Mouse (Mus musculus): ENCODE data around the gene Scgb1b15.
"Not testable (repeated sequence)": the region's sequence is repeated elsewhere in the genome, so short reads cannot be mapped to it uniquely, and the experiment has no call there.

Scgb1b15 gene

DNA sequence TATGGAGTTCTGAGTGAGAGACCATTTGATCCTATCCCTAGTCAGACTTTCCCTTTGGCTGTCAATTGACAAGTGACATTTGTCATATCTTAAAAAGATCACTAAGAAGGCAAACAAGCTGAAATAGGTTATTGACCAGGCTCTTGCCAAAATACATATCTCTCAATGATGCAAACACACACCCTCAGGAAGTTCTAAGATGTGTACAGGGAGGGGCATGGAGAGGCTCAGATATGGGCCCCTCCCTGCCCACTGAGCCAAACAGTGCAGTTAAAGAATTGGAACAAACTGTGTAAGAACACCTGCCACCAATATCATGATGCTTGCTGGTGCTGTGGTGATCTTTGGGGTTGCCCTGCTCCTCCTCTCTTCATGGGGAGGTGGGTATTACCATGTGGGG is at the start of gene Scgb1b15:
Scgb1b15 (plus strand) TSS at position 301 of the 400 bp plus-strand sequence.
- not testable (repeated sequence) for DNase-seq (ENCODE audit: low spot score)

DNA sequence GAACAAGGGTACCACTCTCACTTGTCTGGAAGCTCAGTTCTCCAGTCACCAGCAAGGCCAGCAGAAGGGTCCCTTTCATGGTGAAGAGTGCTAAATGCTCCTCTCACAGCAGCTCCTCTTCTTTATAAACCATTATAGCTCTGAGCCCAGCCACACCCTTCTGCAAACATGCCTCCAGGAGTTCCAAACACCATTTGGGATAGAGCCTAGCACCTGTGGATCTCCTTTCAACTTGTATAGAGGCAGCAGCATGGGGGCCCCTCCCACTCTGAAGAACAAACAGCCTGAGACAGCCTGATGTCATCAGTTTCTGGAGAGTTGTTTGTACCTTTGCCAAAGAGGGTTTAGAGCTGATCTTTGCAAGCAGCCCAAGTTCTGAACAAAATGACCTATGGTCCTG is 6.8 kb upstream of the Scgb1b15 start, which contains the start of gene Scgb2b15:
Scgb2b15 (minus strand) TSS at position 101 of the 400 bp plus-strand sequence.
- DNase-seq (ENCODE audit: low spot score): not testable (repeated sequence)

Measured in ovary, adult 18-20 months (tissue).